Mouse (Mus musculus): ENCODE data around the gene Slc9a2.

DNA sequence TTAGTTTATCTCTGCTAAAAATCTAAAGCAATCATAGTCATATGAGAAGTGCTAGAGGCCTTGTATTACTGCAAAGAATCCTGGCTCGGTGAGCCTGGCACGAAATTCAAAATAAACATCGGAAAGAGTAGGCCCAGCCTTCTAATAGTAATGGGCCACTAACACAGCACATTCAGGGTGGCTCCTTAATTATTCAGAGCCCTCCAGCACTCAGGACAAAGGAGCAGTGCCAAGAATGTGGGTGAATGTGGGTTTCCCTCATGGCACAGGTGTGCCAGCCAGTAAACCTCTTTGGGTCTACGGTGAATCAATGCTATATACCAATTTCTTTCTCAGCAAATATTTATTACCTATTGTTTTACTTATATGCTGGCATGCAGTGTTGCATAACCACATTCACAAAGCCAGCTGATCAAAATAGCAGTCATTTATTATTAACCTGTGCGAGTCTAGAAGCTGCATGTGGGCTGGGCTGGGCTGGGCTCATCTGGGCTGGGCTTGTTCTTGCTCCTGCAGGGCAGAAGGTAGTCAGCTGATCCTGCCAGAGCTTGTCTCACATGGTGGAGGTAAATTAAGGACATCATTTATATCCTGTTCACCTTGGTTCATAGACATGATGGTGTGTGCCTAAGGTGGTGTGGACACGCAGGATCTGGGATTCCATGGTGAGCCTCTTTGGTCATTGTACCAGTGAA is 79.5 kb downstream of the Slc9a2 start:
- TF ChIP-seq EP300 (IDR thresholded peaks at IDR 0.05) (no peak), CTCF (IDR thresholded peaks at IDR 0.05) (no peak)
